Mouse (Mus musculus): ENCODE results near the gene Ap4m1.
"Not testable (repeated sequence)": the region's sequence is repeated elsewhere in the genome, so short reads cannot be mapped to it uniquely, and the experiment has no call there.

Gene Ap4m1

GRCm38 (mm10) chr5:138195463-138195862 is 23.7 kb downstream of the Ap4m1 start:
- no peak for DNase-seq (ENCODE audit: low spot score)

GRCm38 (mm10) chr5:138199576-138199975 is 27.8 kb downstream of the Ap4m1 start:
- no peak for DNase-seq (ENCODE audit: low spot score)

- no peak for DNase-seq (ENCODE audit: low spot score)
Measured at GRCm38 (mm10) chr5:138202086-138202485, 30.3 kb downstream of the Ap4m1 start.

- DNase-seq (ENCODE audit: low spot score) = no peak
Measured at GRCm38 (mm10) chr5:138207253-138207652, 35.5 kb downstream of the Ap4m1 start.

- DNase-seq (ENCODE audit: low spot score) = no peak
Measured at GRCm38 (mm10) chr5:138207873-138208272, 36.1 kb downstream of the Ap4m1 start.

GRCm38 (mm10) chr5:138216632-138217031 is 44.8 kb downstream of the Ap4m1 start:
- DNase-seq (ENCODE audit: low spot score) = not testable (repeated sequence)

GRCm38 (mm10) chr5:138219864-138220263 is 48.1 kb downstream of the Ap4m1 start:
- DNase-seq (ENCODE audit: low spot score) = no peak

- DNase-seq (ENCODE audit: low spot score) = peak; percentile 83
Measured at GRCm38 (mm10) chr5:138222111-138222510, 50.3 kb downstream of the Ap4m1 start.

GRCm38 (mm10) chr5:138223287-138223686 is 51.5 kb downstream of the Ap4m1 start:
- no peak for DNase-seq (ENCODE audit: low spot score)

- DNase-seq (ENCODE audit: low spot score) = no peak
Measured at GRCm38 (mm10) chr5:138225700-138226099, 53.9 kb downstream of the Ap4m1 start, which contains the start of gene Nxpe5. Gene Nxpe5 (plus strand): TSS chr5:138225898.

GRCm38 (mm10) chr5:138226491-138226890 is 54.7 kb downstream of the Ap4m1 start:
- DNase-seq (ENCODE audit: low spot score) = no peak

GRCm38 (mm10) chr5:138227367-138227766 is 55.6 kb downstream of the Ap4m1 start:
- no peak for DNase-seq (ENCODE audit: low spot score)

GRCm38 (mm10) chr5:138228026-138228425 is 56.2 kb downstream of the Ap4m1 start:
- no peak for DNase-seq (ENCODE audit: low spot score)

GRCm38 (mm10) chr5:138229511-138229910 is 57.7 kb downstream of the Ap4m1 start:
- no peak for DNase-seq (ENCODE audit: low spot score)

Data from ovary, postnatal 36 days (tissue).